Mouse (Mus musculus) C2C12 (cell line): ENCODE results near the gene Pbx1. TPM values are rescaled to one million over a fixed set of nuclear protein-coding genes. Genes with fewer than 3 reads are reported as not detected.

Experiments
- H3K27me3 ChIP-seq: one replicate; pipeline ENCODE4 v1.6.1; 2011; ENCODE audit not compliant: control insufficient read depth, insufficient read depth, insufficient read length
- H3K36me3 ChIP-seq: one replicate; pipeline ENCODE4 v1.6.1; 2011; ENCODE audit not compliant: control insufficient read depth, insufficient read depth
- H3K4me3 ChIP-seq: one replicate; pipeline ENCODE4 v1.5.1; 2011; ENCODE audit warnings: mild to moderate bottlenecking, control low read depth; ENCODE audit not compliant: poor library complexity, insufficient read depth, severe bottlenecking
- H3K79me2 ChIP-seq: one replicate; pipeline ENCODE4 v1.6.1; 2011; ENCODE audit not compliant: control insufficient read depth, insufficient read depth
- H3K79me3 ChIP-seq: one replicate; pipeline ENCODE4 v1.6.1; 2011; ENCODE audit warnings: low read depth, control low read depth
- H3ac ChIP-seq: one replicate; pipeline ENCODE3; 2011; ENCODE audit warnings: low read depth; ENCODE audit not compliant: control insufficient read depth, insufficient read length
- CEBPB ChIP-seq: IDR thresholded peaks from one replicate; pipeline ENCODE4 v1.6.1; 2011; ENCODE audit warnings: low read depth, mild to moderate bottlenecking, control low read depth, moderate library complexity
- CTCF ChIP-seq: IDR thresholded peaks from one replicate; pipeline ENCODE4 v1.5.1; 2011; ENCODE audit not compliant: control insufficient read depth, insufficient read depth, insufficient read length
- FOSL1 ChIP-seq: IDR thresholded peaks from one replicate; pipeline ENCODE4 v1.8.0; 2011; ENCODE audit warnings: mild to moderate bottlenecking, low read length; ENCODE audit not compliant: poor library complexity, insufficient read depth, severe bottlenecking
- MAX ChIP-seq: IDR thresholded peaks from one replicate; pipeline ENCODE4 v1.6.1; 2011; ENCODE audit warnings: mild to moderate bottlenecking, control low read depth
- MYOD1 ChIP-seq: IDR thresholded peaks from one replicate; pipeline ENCODE4 v1.6.1; 2011; ENCODE audit warnings: low read depth; ENCODE audit not compliant: control insufficient read depth, insufficient read length
- MYOG ChIP-seq: IDR thresholded peaks from one replicate; pipeline ENCODE4 v1.6.1; 2011; ENCODE audit not compliant: control insufficient read depth, insufficient read length; ENCODE audit errors: extremely low read depth
- USF1 ChIP-seq: IDR thresholded peaks from one replicate; pipeline ENCODE4 v1.6.1; 2011; ENCODE audit warnings: low read depth, mild to moderate bottlenecking, control low read depth, moderate library complexity
- polyA plus RNA-seq: library from polyadenylated mRNA; unstranded; fragments of >200 nt; fragmentation: generic; extraction: Trizol; gene quantifications from one replicate; pipeline ENCODE4 v1.2.1, GENCODE M21; 2012; ENCODE audit warnings: missing spikeins

Gene Pbx1
- polyA plus RNA-seq, 1 experiment, result 29.4 TPM

DNA sequence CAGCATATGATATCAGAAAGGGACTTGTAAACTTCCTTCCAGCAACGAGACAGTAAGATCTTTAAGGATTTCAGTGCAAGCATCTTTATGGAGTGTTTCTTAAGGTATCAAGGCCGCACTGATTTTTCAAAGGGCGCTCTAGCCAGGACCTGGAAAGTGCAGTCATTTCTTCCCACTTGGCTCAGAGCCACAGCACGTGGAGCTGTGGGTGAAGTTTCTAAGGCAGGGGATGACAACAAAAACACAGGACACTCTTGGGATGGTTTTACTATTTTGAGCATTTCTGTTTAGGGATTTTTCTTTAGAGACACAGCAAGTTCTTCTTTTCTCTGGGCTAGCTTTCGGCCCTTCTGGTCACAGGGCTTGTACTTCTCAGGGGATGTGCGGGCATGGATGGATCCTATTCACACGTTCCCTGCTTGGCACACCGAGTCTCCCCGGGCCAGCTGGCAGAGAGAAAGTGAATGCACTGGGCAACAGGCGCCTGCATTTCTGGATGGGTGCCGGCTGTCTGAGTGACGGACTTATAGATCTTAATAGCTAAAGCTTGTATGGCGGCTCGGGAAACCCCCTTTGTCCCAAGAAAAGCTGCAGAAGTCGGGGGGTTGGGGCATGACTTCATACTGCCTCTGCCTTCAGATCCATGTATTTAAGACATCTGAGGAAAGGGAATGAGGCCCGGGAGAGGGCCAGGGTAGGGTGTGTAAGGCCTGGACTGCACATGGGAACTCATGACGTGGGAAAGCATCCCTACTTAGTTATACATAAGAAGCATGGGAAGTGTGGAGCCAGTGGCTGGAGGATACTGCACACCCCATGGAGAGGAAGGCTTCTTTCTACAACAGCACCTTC is 215.9 kb downstream of the Pbx1 start:
- no peak overlapping the region for H3ac ChIP-seq
- H3K4me3 ChIP-seq, result no peak overlapping the region
- no peaks in the 10 kb centered on the region for H3K27me3 ChIP-seq
- TF ChIP-seq USF1, result no peak
- no peak for TF ChIP-seq MAX
- no peak for TF ChIP-seq CEBPB
- TF ChIP-seq MYOG, result no peak
- H3K36me3 ChIP-seq, result no peaks in the 10 kb centered on the region
- H3K79me2 ChIP-seq, result peaks cover 72% of the 10 kb centered on the region
- peaks cover 9% of the 10 kb centered on the region for H3K79me3 ChIP-seq

DNA sequence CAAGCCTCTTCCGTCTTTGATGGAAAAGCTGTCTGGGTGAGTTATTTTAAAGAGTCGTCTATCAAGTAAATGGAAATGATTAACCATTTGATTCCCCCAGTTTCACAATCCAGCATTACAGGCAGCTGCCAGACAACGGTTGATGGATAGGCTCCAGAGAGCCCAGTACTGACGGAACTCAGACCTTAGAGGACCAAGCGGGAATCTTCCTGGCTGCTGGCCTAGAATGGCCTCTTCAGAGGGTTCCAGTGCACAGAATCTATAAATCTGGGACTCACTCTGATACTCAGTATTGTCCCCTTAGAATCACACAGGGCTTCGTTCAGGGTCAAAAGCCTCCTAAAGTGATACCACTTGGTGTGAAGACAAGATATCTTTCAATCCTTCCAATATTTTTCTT is 216.6 kb downstream of the Pbx1 start:
- no peak for TF ChIP-seq CEBPB
- TF ChIP-seq FOSL1, result no peak
- no peak for TF ChIP-seq MAX
- TF ChIP-seq USF1, result no peak
- no peak for TF ChIP-seq CTCF
- no peak for TF ChIP-seq MYOD1
- TF ChIP-seq MYOG, result no peak
- H3K36me3 ChIP-seq, result no peaks in the 10 kb centered on the region
- H3K79me2 ChIP-seq, result peaks cover 78% of the 10 kb centered on the region

DNA sequence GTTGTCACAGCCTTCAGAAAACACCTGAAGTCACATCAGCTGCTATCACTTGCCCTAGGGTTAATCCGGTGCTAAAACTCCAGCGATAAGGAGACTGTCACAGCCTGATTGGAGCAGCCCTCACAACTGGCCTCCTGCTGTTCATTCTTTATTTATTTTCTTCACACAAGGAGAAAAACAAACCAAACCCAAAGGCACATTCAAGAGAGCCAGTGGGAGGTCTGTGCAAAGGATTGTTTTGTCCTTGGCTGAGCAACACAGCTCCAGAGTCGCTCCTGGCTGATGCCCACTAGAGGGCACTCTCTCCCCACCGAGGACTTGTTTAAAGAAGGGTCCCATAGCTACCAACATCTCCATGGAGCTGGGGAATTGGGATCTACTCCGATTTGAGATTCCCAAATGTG is 218.0 kb downstream of the Pbx1 start:
- peaks cover 2% of the 10 kb centered on the region for H3K36me3 ChIP-seq
- TF ChIP-seq MAX, result no peak
- peak; percentile 73 for TF ChIP-seq CTCF
- no peaks in the 10 kb centered on the region for H3K27me3 ChIP-seq
- H3K79me2 ChIP-seq, result peaks cover 77% of the 10 kb centered on the region
- H3K4me3 ChIP-seq, result no peak overlapping the region
- H3K79me3 ChIP-seq, result peaks cover 5% of the 10 kb centered on the region
- H3ac ChIP-seq, result no peak overlapping the region

More for the DNA sequence above, 216.6 kb downstream of the Pbx1 start:
- no peak overlapping the region for H3ac ChIP-seq
- H3K4me3 ChIP-seq, result no peak overlapping the region
- H3K79me3 ChIP-seq, result peaks cover 8% of the 10 kb centered on the region
- no peaks in the 10 kb centered on the region for H3K27me3 ChIP-seq

DNA sequence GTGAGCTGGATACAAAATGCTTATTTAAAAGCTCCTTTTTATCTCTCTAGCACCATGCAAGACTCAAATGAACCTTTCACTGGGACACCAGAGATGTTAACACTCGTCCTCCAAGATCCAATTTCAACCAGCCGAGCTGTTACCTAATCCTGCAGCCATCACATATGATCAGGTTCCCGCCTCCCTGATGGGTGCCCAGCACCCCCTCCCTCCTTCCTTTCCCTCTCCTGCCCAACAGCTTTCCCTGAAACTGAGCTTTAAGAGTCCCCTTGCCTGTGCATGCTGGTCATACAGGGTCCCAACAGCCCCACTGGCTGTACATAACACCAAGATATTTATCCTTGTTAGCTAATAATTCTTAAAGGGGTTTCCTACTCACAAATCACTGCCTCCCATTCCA is 218.5 kb downstream of the Pbx1 start:
- no peak for TF ChIP-seq MAX
- TF ChIP-seq CTCF, result no peak
- TF ChIP-seq MYOD1, result no peak
- TF ChIP-seq FOSL1, result no peak
- no peak for TF ChIP-seq CEBPB
- TF ChIP-seq MYOG, result no peak
- no peak for TF ChIP-seq USF1
- H3K27me3 ChIP-seq, result no peaks in the 10 kb centered on the region

DNA sequence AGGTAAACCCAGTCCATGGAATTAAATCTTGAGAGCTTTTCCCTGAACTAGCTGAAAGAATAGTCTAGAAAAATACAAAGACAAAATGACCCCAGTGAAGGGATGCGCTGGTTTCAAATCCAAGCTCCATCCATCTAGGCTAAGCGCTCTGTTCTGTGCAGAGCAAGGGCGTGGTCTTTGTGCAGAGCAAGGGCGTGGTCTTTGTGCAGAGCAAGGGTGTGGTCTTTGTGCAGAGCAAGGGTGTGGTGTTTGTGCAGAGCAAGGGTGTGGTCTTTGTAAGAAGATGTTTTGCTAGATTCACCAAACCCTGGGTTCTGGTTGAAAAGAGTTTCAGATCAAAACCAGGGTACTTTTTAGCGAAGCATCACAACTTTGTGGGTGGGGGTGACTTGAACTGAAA is 221.7 kb downstream of the Pbx1 start:
- Histone ChIP-seq H3K36me3 (peaks cover 32% of the 10 kb centered on the region), H3ac (no peak overlapping the region), H3K79me3 (no peaks in the 10 kb centered on the region), H3K4me3 (no peak overlapping the region), H3K79me2 (peaks cover 50% of the 10 kb centered on the region), H3K27me3 (no peaks in the 10 kb centered on the region)
- TF ChIP-seq MYOD1 (no peak), CEBPB (no peak), USF1 (no peak), MYOG (no peak), MAX (no peak), FOSL1 (no peak), CTCF (no peak)

More for the DNA sequence above, 218.5 kb downstream of the Pbx1 start:
- Histone ChIP-seq H3K36me3 (peaks cover 6% of the 10 kb centered on the region), H3ac (no peak overlapping the region), H3K79me3 (peaks cover 4% of the 10 kb centered on the region), H3K79me2 (peaks cover 72% of the 10 kb centered on the region), H3K4me3 (no peak overlapping the region)

DNA sequence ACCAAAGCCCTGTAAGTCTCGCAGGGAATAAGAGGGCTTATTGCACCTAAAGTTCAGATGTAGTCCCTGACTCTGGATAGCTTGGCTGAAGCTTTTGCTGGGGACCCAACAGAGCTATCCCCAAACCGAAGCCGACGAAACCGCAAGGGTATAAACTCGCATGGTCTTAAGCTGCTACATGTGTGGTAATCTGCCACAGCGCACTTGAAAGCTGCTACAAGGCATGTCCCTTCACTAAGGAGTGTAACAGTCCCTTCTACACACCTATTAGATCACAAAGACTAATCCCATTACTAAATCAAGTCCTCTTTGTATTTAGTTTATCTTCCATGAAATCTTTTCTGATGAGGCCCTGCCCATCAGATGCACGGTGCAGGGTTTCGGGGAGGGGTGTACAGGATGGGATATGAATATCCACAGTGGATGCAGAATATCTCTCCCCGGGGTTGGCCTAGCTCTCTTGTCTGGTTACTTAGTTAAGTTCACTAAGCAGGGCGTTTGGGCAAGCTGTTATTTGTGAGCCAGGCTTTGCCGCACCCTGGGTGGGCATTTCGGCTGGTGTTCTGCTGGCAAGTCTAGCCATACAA is 231.4 kb downstream of the Pbx1 start:
- no peak for TF ChIP-seq CTCF
- no peak for TF ChIP-seq FOSL1
- TF ChIP-seq MYOD1, result no peak
- no peak for TF ChIP-seq USF1
- TF ChIP-seq MAX, result no peak
- TF ChIP-seq CEBPB, result no peak
- TF ChIP-seq MYOG, result no peak
- H3K27me3 ChIP-seq, result no peaks in the 10 kb centered on the region
- H3K79me3 ChIP-seq, result no peaks in the 10 kb centered on the region
- H3K36me3 ChIP-seq, result peaks cover 45% of the 10 kb centered on the region
- H3ac ChIP-seq, result no peak overlapping the region
- H3K4me3 ChIP-seq, result no peak overlapping the region
- H3K79me2 ChIP-seq, result no peaks in the 10 kb centered on the region
